Mouse (Mus musculus) liver, adult 2 months (tissue): ENCODE results near the gene Nif3l1. TPM values are rescaled to one million over a fixed set of nuclear protein-coding genes. Genes with fewer than 3 reads are reported as not detected.

Experiments used
- DNase-seq: peaks from one replicate; pipeline ENCODE4 v3.0.0-alpha.2; 2011; ENCODE audit warnings: low read depth, low spot score; ENCODE audit errors: extremely low read depth
- H3K27ac ChIP-seq: fragments of 200-500 bp; replicated peaks from 2 replicates; pipeline ENCODE4 v1.5.1; 2012; ENCODE audit warnings: low read depth, mild to moderate bottlenecking, control low read depth, inconsistent platforms, low read length; ENCODE audit not compliant: insufficient read depth
- H3K27me3 ChIP-seq: fragments of 200-500 bp; 2 replicates; pipeline ENCODE4 v1.6.1; 2012; ENCODE audit warnings: mild to moderate bottlenecking, moderate library complexity, low read length, inconsistent platforms; ENCODE audit not compliant: control insufficient read depth, insufficient read depth
- H3K36me3 ChIP-seq: fragments of 200-500 bp; 2 replicates; pipeline ENCODE4 v1.6.1; 2012; ENCODE audit warnings: low read length, inconsistent platforms; ENCODE audit not compliant: control insufficient read depth, insufficient read depth
- H3K4me1 ChIP-seq: fragments of 200-500 bp; 2 replicates; pipeline ENCODE4 v1.6.1; 2011; ENCODE audit warnings: low read length; ENCODE audit not compliant: control insufficient read depth, insufficient read depth
- H3K4me3 ChIP-seq: fragments of 200-500 bp; 2 replicates; pipeline ENCODE4 v1.5.1; 2011; ENCODE audit warnings: low read depth, mild to moderate bottlenecking, control low read depth, low read length, moderate library complexity; ENCODE audit not compliant: insufficient read depth
- H3K79me2 ChIP-seq: fragments of 200-500 bp; 2 replicates; pipeline ENCODE4 v1.6.1; 2012; ENCODE audit warnings: inconsistent platforms, mild to moderate bottlenecking, low read length, moderate library complexity; ENCODE audit not compliant: control insufficient read depth, insufficient read depth
- H3K9ac ChIP-seq: fragments of 200-500 bp; 2 replicates; pipeline ENCODE4 v1.6.1; 2012; ENCODE audit warnings: low read depth, mild to moderate bottlenecking, control low read depth, inconsistent platforms, low read length
- CTCF ChIP-seq: fragments of 200-500 bp; IDR thresholded peaks from 2 replicates; pipeline ENCODE4 v1.5.1; 2011; ENCODE audit warnings: low read depth, low read length, control low read depth
- POLR2A ChIP-seq: fragments of 200-500 bp; IDR thresholded peaks from 2 replicates; pipeline ENCODE4 v1.6.1; 2011; ENCODE audit warnings: low read length, control low read depth; ENCODE audit not compliant: insufficient read depth; ENCODE audit errors: extremely low read depth
- WGBS: fragments of 180-500 bp; shearing (Covaris S2); methylation state at CpG from one replicate; pipeline ENCODE4 v1.1.7; 2018; 5-methylcytosine and 5-hydroxymethylcytosine counted together
- polyA plus RNA-seq: library from polyadenylated mRNA; depleted of rRNA; stranded (reverse); fragments of >200 nt; gene quantifications from 2 replicates; pipeline ENCODE4 v1.2.3, GENCODE M21; 2012
- total RNA-seq: library from RNA; depleted of rRNA; stranded (reverse); fragments of >200 nt; gene quantifications from 2 replicates; pipeline ENCODE4 v1.2.3, GENCODE M21; 2014

Gene Nif3l1
- total and polyA plus RNA-seq, 2 experiments = 9.4 to 11.4 TPM

DNA sequence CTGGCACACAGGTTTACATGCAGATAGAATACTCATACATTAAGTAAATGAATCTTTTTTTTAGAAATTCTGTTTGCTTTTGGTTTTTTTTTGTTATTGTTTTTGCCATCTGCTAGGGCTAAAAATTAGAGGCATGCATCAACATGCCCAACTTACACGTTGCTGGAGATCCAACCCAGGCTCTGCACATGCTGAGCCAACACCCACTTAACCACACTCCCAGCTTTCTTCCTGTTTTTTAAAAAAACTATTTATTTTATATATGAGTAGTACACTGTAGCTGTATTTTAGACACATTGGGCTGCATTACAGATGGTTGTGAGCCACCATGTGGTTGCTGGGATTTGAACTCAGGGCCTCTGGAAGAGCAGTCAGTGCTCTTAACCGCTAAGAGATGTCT, 28.9 kb upstream of the Nif3l1 start:
- WGBS = 79% methylated on average over 2 of the region's 2 CpGs
- TF ChIP-seq CTCF (no peak), POLR2A (no peak)
- peaks cover 2% of the 10 kb centered on the region; the same call in 1 of the 2 replicates for H3K79me2 ChIP-seq
- peaks cover 87% of the 10 kb centered on the region for H3K36me3 ChIP-seq
- H3K27me3 ChIP-seq = no peaks in the 10 kb centered on the region
- DNase-seq = no peak
- no peak overlapping the region for H3K4me3 ChIP-seq
- peaks cover 10% of the 10 kb centered on the region for H3K4me1 ChIP-seq
- no peak overlapping the region for H3K27ac ChIP-seq
- H3K9ac ChIP-seq = no peak overlapping the region

DNA sequence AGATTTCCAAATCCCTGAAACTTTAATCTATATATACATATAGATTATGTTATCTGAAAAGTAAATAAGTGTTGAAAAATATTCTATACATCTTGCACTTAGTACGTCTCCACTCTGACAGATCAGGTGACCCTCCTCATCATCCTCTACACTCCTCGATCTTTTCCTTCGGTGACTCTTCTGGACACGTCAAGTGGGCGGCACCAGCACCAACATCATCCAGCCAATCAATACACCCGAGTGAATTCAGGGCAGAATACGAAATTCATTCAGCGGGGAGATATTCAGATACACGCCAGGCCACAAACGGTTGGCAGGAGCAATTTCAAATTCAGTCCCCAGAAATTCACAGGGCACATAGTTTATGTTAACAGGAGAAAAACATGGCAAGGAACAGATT, 24.9 kb upstream of the Nif3l1 start:
- H3K4me1 ChIP-seq = peaks cover 18% of the 10 kb centered on the region
- 27% methylated on average over 10 of the region's 10 CpGs for WGBS
- DNase-seq = no peak
- no peaks in the 10 kb centered on the region for H3K27me3 ChIP-seq
- no peak overlapping the region for H3K4me3 ChIP-seq
- H3K9ac ChIP-seq = no peak overlapping the region
- TF ChIP-seq CTCF = no peak
- no peak for TF ChIP-seq POLR2A
- no peak overlapping the region for H3K27ac ChIP-seq
- peaks cover 57% of the 10 kb centered on the region for H3K36me3 ChIP-seq
- H3K79me2 ChIP-seq = peaks cover 12% of the 10 kb centered on the region; the same call in 1 of the 2 replicates

DNA sequence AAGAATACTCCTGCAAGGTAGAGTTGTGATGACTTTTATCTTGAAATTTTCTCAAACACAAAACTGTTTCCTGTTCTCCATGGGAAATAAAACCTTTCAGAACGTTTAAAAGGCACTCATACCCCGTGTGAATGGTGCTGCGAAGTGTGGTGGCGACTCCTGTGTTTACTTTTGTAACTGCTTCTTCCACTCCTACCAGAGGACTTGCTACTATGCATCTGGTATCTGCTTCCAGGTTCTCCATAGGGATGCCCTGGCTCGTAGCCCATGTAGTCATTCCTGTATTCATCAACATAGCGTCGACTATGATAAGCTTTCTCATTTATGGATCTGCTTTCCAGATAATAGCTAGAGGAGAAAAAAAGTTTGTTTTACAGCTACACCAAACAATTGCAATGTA, 24.0 kb upstream of the Nif3l1 start:
- Histone ChIP-seq H3K27me3 (no peaks in the 10 kb centered on the region), H3K36me3 (peaks cover 50% of the 10 kb centered on the region), H3K9ac (no peak overlapping the region), H3K4me1 (peaks cover 18% of the 10 kb centered on the region), H3K4me3 (no peak overlapping the region), H3K79me2 (peaks cover 12% of the 10 kb centered on the region; the same call in 1 of the 2 replicates), H3K27ac (no peak overlapping the region)
- no peak for DNase-seq
- whole genome bisulfite sequencing = 11% methylated on average over 7 of the region's 7 CpGs
- TF ChIP-seq POLR2A = no peak

DNA sequence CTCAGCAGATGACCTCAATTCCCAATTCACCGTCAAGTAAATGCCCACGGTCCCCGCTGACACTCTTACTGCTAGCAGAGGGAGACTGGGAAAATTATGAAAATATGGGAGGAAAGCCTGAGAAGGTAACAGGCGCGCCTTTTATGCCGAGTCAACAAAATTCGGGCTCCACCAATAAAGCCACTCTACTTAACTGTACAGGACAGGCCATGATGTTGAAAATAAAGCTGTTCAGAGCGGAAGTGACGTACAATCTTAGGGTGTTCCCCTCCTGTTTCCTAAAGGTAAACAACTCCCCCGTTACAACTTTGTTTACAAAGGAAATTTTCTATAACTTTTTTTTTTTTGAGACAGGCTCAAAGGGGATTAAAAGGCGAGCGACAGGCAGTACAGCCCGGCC, 22.1 kb upstream of the Nif3l1 start:
- under 1% methylated on average over 13 of the region's 13 CpGs for whole genome bisulfite sequencing
- Histone ChIP-seq H3K27ac (peak overlapping the region; percentile 99), H3K36me3 (peaks cover 31% of the 10 kb centered on the region), H3K27me3 (no peaks in the 10 kb centered on the region), H3K79me2 (peaks cover 12% of the 10 kb centered on the region; the same call in 1 of the 2 replicates), H3K4me1 (peaks cover 18% of the 10 kb centered on the region), H3K4me3 (peak overlapping the region; percentile 92), H3K9ac (peak overlapping the region; percentile 97)
- TF ChIP-seq CTCF (no peak), POLR2A (no peak)
- DNase-seq = peak; percentile 85

DNA sequence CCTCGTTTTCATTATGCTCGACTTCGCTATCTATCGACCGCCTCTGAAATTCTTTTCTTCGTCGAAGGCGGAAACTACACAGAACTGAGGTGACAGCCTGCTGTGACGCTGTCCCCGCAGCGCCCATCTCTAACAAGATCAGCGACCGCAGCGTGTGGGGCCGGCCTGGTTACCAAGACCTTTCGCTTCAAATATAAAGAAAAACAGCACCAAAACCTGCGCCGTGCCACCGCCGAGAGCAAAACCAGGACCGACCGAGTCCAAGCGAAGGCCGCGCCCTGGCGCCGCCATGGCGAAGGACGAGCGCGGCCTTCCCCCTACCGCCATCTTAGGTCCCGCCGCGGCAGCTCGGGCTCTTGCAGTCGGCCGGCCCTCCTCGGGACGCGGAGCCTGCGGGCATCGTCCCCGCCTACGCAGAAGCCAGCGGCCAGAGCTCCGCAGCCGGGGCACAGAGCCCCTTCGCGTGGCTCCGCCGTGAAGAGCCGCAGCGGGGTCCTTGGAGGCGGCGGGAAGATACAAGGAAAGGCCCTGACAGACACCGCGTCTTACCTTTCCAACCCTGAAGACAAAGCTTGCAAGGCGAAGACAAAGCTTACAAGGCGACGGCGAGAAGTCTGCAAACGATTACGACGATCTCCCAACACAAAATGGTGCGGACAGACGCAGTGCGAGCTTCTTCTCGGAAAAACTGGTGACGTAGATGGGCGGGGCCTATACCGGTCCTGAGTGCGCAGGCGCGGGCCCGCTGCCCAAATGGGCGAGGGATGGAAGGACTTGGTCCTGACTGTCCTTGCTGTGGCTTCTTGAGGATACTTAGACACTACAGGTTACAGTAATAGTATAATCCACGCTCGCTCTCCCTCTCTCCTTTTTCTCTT, 21.3 kb upstream of the Nif3l1 start, which contains the start of gene Clk1:
Gene Clk1, minus strand, starts transcription at position 696 of the 878 bp plus-strand sequence.
- Histone ChIP-seq H3K4me3 (peak within 1 kb of the TSS; percentile 92), H3K36me3 (peaks cover 24% of the 10 kb centered on the region), H3K27ac (peak within 1 kb of the TSS; percentile 99), H3K27me3 (no peaks in the 10 kb centered on the region), H3K4me1 (peaks cover 15% of the 10 kb centered on the region), H3K9ac (peak within 1 kb of the TSS; percentile 97), H3K79me2 (peaks cover 12% of the 10 kb centered on the region; the same call in 1 of the 2 replicates)
- TF ChIP-seq POLR2A (peak; percentile 93; the same call in 1 of the 2 replicates), CTCF (no peak)
- WGBS = under 1% methylated on average over 79 of the region's 79 CpGs
- peak; percentile 85 for DNase-seq

DNA sequence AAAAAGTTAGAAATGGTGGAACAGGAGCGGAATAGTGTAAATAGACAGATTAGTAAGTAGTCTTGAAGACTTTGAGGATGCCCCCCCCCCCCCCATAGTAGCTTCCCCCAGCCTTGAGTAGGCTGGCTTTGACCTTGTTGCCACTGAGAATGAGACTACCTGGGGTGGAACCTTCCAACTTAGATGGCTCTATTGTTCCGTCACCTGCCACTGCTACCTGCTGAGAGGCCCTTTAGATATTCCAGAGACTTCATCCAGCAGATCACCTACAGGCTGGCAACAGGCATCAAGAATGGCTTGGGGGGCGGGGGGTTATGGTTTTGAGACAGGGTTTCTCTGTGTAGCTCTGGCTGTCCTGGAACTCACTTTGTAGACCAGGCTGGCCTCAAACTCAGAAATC, 20.4 kb upstream of the Nif3l1 start:
- DNase-seq = no peak
- Histone ChIP-seq H3K79me2 (peaks cover 12% of the 10 kb centered on the region; the same call in 1 of the 2 replicates), H3K36me3 (peaks cover 16% of the 10 kb centered on the region), H3K27me3 (no peaks in the 10 kb centered on the region), H3K4me1 (peaks cover 12% of the 10 kb centered on the region), H3K4me3 (no peak overlapping the region), H3K9ac (no peak overlapping the region), H3K27ac (no peak overlapping the region)
- TF ChIP-seq CTCF = no peak
- no peak for TF ChIP-seq POLR2A
- 88% methylated on average over 3 of the region's 3 CpGs for WGBS
